Mouse (Mus musculus) bone marrow macrophage, adult 2 months (primary cell): ENCODE data around the gene Gm28308.

Experiments used
- CTCF ChIP-seq: IDR thresholded peaks from 2 replicates; pipeline ENCODE4 v1.5.1; 2012; ENCODE audit warnings: low read depth, mild to moderate bottlenecking, low read length, moderate library complexity
- POLR2A ChIP-seq: IDR thresholded peaks from 2 replicates; pipeline ENCODE4 v1.6.1; 2012; ENCODE audit warnings: mild to moderate bottlenecking, low read depth, low read length, borderline replicate concordance

GRCm38 (mm10) chr6:52138576-52138975 is 74.6 kb downstream of the Gm28308 start:
- TF ChIP-seq CTCF (no peak), POLR2A (no peak)
